Mouse (Mus musculus) forebrain, embryonic 11.5 days (tissue): Measurements from ENCODE around the gene Pecam1. TPM values are rescaled to one million over a fixed set of nuclear protein-coding genes. Genes with fewer than 3 reads are reported as not detected.

Experiments used
- ATAC-seq: fragments of 200-750 bp; cut with Nextera tagmentation; replicated peaks from 2 replicates; pipeline ENCODE4 v1.8.0; 2017; ENCODE audit warnings: moderate TSS enrichment; ENCODE audit not compliant: low FRiP score
- DNase-seq: peaks from one replicate; pipeline ENCODE4 v3.0.0-alpha.2; 2017; ENCODE audit warnings: low spot score
- H3K27ac ChIP-seq: fragments of 300-500 bp; sonication (generic); 2 replicates; pipeline ENCODE4 v1.5.1; 2014; ENCODE audit warnings: low read depth, low read length
- H3K27me3 ChIP-seq: fragments of 300-500 bp; sonication (generic); 2 replicates; pipeline ENCODE4 v1.6.1; 2014; ENCODE audit warnings: mild to moderate bottlenecking, low read length, mixed read lengths; ENCODE audit not compliant: control insufficient read depth, insufficient read depth
- H3K36me3 ChIP-seq: fragments of 300-500 bp; sonication (generic); 2 replicates; pipeline ENCODE4 v1.6.1; 2014; ENCODE audit warnings: mild to moderate bottlenecking, low read length, moderate library complexity, mixed read lengths; ENCODE audit not compliant: control insufficient read depth, insufficient read depth
- H3K4me1 ChIP-seq: fragments of 300-500 bp; sonication (generic); replicated peaks from 2 replicates; pipeline ENCODE4 v1.6.1; 2014; ENCODE audit warnings: low read length, mixed read lengths; ENCODE audit not compliant: control insufficient read depth, insufficient read depth
- H3K4me2 ChIP-seq: fragments of 300-500 bp; sonication (generic); 2 replicates; pipeline ENCODE4 v1.6.1; 2014; ENCODE audit warnings: low read depth, mild to moderate bottlenecking, low read length, moderate library complexity, mixed read lengths; ENCODE audit not compliant: severe bottlenecking
- H3K4me3 ChIP-seq: fragments of 300-500 bp; sonication (generic); 2 replicates; pipeline ENCODE4 v1.5.1; 2014; ENCODE audit warnings: low read depth, low read length
- H3K9ac ChIP-seq: fragments of 300-500 bp; sonication (generic); 2 replicates; pipeline ENCODE4 v1.6.1; 2014; ENCODE audit warnings: low read length
- H3K9me3 ChIP-seq: fragments of 300-500 bp; sonication (generic); 2 replicates; pipeline ENCODE4 v1.6.1; 2016; ENCODE audit warnings: low read length, mixed read lengths; ENCODE audit not compliant: control insufficient read depth
- WGBS: fragments of 180-500 bp; shearing (Covaris S2); extraction: QIAGEN DNeasy Blood & Tissue Kit; methylation state at CpG from one replicate; pipeline ENCODE4 v1.1.7; 2014; 5-methylcytosine and 5-hydroxymethylcytosine counted together
- polyA plus RNA-seq: library from polyadenylated mRNA; unstranded; fragments of >200 nt; fragmentation: Nextera tagmentation; extraction: Ambion mirVana; gene quantifications from 2 replicates; pipeline ENCODE4 v1.2.1, GENCODE M21; 2014

The Pecam1 gene
- polyA plus RNA-seq, 1 experiment from 2014 or later, result 18.8 TPM

- H3K27ac ChIP-seq, result peak overlapping the region; percentile 88
- H3K27me3 ChIP-seq, result no peaks in the 10 kb centered on the region
- peak overlapping the region; percentile 78 for H3K4me3 ChIP-seq
- no peaks in the 10 kb centered on the region for H3K9me3 ChIP-seq
- WGBS, result 3% methylated on average over 39 of the region's 39 CpGs
- peak overlapping the region; percentile 83 for H3K4me2 ChIP-seq
- DNase-seq (no peak), ATAC-seq (no peak)
- peaks cover 9% of the 10 kb centered on the region for H3K36me3 ChIP-seq
- peak overlapping the region; percentile 91 for H3K9ac ChIP-seq
- 0 out of 2 replicates have a peak, but pooled peaks cover 5% of the 10 kb centered on the region for H3K4me1 ChIP-seq
These were observed 28.4 kb upstream of the Pecam1 start for GRCm38 (mm10) chr11:106778589-106779387.

GRCm38 (mm10) chr11:106778132-106778531 is 27.7 kb upstream of the Pecam1 start:
- Histone ChIP-seq H3K9ac (no peak overlapping the region), H3K36me3 (peaks cover 4% of the 10 kb centered on the region), H3K27me3 (no peaks in the 10 kb centered on the region), H3K27ac (no peak overlapping the region), H3K4me2 (no peak overlapping the region; the same call in 1 of the 2 replicates), H3K4me3 (no peak overlapping the region), H3K9me3 (no peaks in the 10 kb centered on the region), H3K4me1 (0 out of 2 replicates have a peak, but pooled peaks cover 5% of the 10 kb centered on the region)
- DNase-seq (no peak), ATAC-seq (no peak)
- WGBS, result 91% methylated on average over 7 of the region's 7 CpGs

GRCm38 (mm10) chr11:106777395-106777794 is 27.0 kb upstream of the Pecam1 start:
- Histone ChIP-seq H3K27me3 (no peaks in the 10 kb centered on the region), H3K36me3 (no peaks in the 10 kb centered on the region; the same call in 1 of the 2 replicates)
- WGBS, result 96% methylated on average over 3 of the region's 3 CpGs

GRCm38 (mm10) chr11:106776960-106777359 is 26.5 kb upstream of the Pecam1 start:
- Histone ChIP-seq H3K4me1 (0 out of 2 replicates have a peak, but pooled peaks cover 5% of the 10 kb centered on the region), H3K27ac (no peak overlapping the region), H3K9me3 (no peaks in the 10 kb centered on the region), H3K4me3 (no peak overlapping the region), H3K9ac (no peak overlapping the region), H3K4me2 (no peak overlapping the region), H3K27me3 (no peaks in the 10 kb centered on the region), H3K36me3 (peaks cover 4% of the 10 kb centered on the region; the same call in 1 of the 2 replicates)
- ATAC-seq, result no peak
- over 99% methylated on average over 4 of the region's 4 CpGs for WGBS
- no peak for DNase-seq

More at GRCm38 (mm10) chr11:106777395-106777794, 27.0 kb upstream of the Pecam1 start:
- no peaks in the 10 kb centered on the region for H3K9me3 ChIP-seq
- no peak for DNase-seq
- 0 out of 2 replicates have a peak, but pooled peaks cover 5% of the 10 kb centered on the region for H3K4me1 ChIP-seq
- H3K9ac ChIP-seq, result no peak overlapping the region
- H3K4me3 ChIP-seq, result no peak overlapping the region
- ATAC-seq, result no peak
- no peak overlapping the region for H3K27ac ChIP-seq
- H3K4me2 ChIP-seq, result no peak overlapping the region

- Histone ChIP-seq H3K9me3 (no peaks in the 10 kb centered on the region), H3K27ac (no peak overlapping the region), H3K36me3 (peaks cover 7% of the 10 kb centered on the region; the same call in 1 of the 2 replicates), H3K27me3 (no peaks in the 10 kb centered on the region), H3K9ac (no peak overlapping the region), H3K4me3 (no peak overlapping the region), H3K4me1 (0 out of 2 replicates have a peak, but pooled peaks cover 4% of the 10 kb centered on the region), H3K4me2 (no peak overlapping the region)
- ATAC-seq, result no peak
- 91% methylated on average over 9 of the region's 9 CpGs for WGBS
- DNase-seq, result no peak
These were observed 22.6 kb upstream of the Pecam1 start for GRCm38 (mm10) chr11:106773061-106773460.

GRCm38 (mm10) chr11:106770195-106770974 is 20.0 kb upstream of the Pecam1 start:
- Histone ChIP-seq H3K4me1 (no peaks in the 10 kb centered on the region), H3K27ac (no peak overlapping the region), H3K4me3 (no peak overlapping the region), H3K9me3 (no peaks in the 10 kb centered on the region), H3K4me2 (no peak overlapping the region), H3K9ac (no peak overlapping the region), H3K27me3 (no peaks in the 10 kb centered on the region), H3K36me3 (peaks cover 14% of the 10 kb centered on the region; the same call in 1 of the 2 replicates)
- WGBS, result 95% methylated on average over 9 of the region's 9 CpGs
- ATAC-seq, result no peak
- DNase-seq, result no peak

GRCm38 (mm10) chr11:106767516-106767915 is 17.1 kb upstream of the Pecam1 start:
- no peak overlapping the region for H3K4me2 ChIP-seq
- no peak overlapping the region for H3K9ac ChIP-seq
- ATAC-seq, result no peak
- peaks cover 14% of the 10 kb centered on the region; the same call in 1 of the 2 replicates for H3K36me3 ChIP-seq
- 95% methylated on average over 4 of the region's 4 CpGs for WGBS
- no peak overlapping the region for H3K27ac ChIP-seq
- no peaks in the 10 kb centered on the region for H3K9me3 ChIP-seq
- no peak for DNase-seq
- no peaks in the 10 kb centered on the region for H3K4me1 ChIP-seq
- no peaks in the 10 kb centered on the region for H3K27me3 ChIP-seq
- H3K4me3 ChIP-seq, result no peak overlapping the region

GRCm38 (mm10) chr11:106766611-106767162 is 16.3 kb upstream of the Pecam1 start:
- Histone ChIP-seq H3K36me3 (peaks cover 11% of the 10 kb centered on the region; the same call in 1 of the 2 replicates), H3K4me3 (no peak overlapping the region), H3K4me2 (no peak overlapping the region), H3K4me1 (no peaks in the 10 kb centered on the region), H3K9ac (no peak overlapping the region), H3K27me3 (no peaks in the 10 kb centered on the region), H3K27ac (no peak overlapping the region), H3K9me3 (no peaks in the 10 kb centered on the region)
- WGBS, result 91% methylated on average over 4 of the region's 4 CpGs
- ATAC-seq (no peak), DNase-seq (no peak)
